Mouse (Mus musculus): Measurements from ENCODE around the gene Rab5b. TPM values are rescaled to one million over a fixed set of nuclear protein-coding genes. Genes with fewer than 3 reads are reported as not detected.
A peak's percentile ranks its signal among the peaks of the same experiment; 100 is the strongest.

Rab5b gene
- polyA plus RNA-seq, 1 experiment from 2014 or later = 86.0 TPM

DNA sequence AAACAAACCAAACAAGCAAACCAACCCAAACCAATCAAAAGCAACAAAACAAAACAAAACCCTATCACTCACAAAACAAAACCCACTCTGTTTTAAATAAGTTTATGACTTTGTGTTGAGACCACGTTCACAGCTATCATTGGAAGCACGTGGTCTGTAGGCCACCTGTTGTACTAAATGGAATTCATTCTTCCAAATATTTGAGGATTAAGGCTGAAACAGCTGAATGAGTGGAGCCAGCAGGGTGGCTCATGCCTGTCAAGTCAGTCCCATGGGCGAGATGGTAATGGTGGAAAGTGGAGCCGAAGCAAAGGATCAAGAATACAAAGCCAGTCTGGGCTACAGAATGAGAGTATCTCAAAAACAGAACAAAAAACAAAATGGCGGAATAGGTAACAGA, 4.6 kb upstream of the Rab5b start:
- no peak for ATAC-seq (ENCODE audit: low FRiP score, low TSS enrichment)
- H3K9ac ChIP-seq (replicated peaks; ENCODE audit: low read length) = no peak overlapping the region
- no peaks in the 10 kb centered on the region for H3K27me3 ChIP-seq (ENCODE audit: insufficient read depth, low read length)
- H3K27ac ChIP-seq (ENCODE audit: low read length) = no peak overlapping the region
- no peak overlapping the region for H3K4me2 ChIP-seq (replicated peaks; ENCODE audit: low read depth, low read length)
- H3K4me3 ChIP-seq (ENCODE audit: low read length) = no peak overlapping the region
- peaks cover 25% of the 10 kb centered on the region for H3K4me1 ChIP-seq (ENCODE audit: insufficient read depth, low read length)
- no peaks in the 10 kb centered on the region for H3K9me3 ChIP-seq (ENCODE audit: low read length)
- WGBS = 97% methylated on average over 5 of the region's 5 CpGs
- peaks cover 47% of the 10 kb centered on the region for H3K36me3 ChIP-seq (ENCODE audit: insufficient read depth, low read length)

DNA sequence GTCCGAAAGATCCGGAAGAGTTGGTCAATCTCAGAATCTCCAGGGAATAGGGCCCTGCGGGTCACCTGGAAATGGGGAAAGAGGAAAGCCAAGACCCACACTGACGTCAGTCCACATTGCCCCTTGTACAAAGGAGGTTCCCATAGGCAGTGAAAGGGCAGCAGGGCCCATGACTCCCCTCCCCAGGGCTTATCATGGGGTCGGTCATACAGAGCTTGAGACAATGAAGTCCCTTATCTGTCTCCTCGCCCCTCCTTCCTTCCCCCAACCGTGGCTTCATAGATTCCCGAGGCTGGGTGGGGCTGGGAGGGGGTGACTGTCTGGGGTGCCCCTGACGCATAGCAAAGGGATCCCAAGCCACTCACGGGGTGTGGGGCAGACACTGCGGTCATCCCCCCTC, 3.5 kb upstream of the Rab5b start:
- no peak overlapping the region for H3K4me2 ChIP-seq (replicated peaks; ENCODE audit: low read depth, low read length)
- no peaks in the 10 kb centered on the region for H3K27me3 ChIP-seq (ENCODE audit: insufficient read depth, low read length)
- no peak overlapping the region for H3K4me3 ChIP-seq (ENCODE audit: low read length)
- WGBS = 78% methylated on average over 11 of the region's 11 CpGs
- ATAC-seq (ENCODE audit: low FRiP score, low TSS enrichment) = no peak
- no peak overlapping the region for H3K9ac ChIP-seq (replicated peaks; ENCODE audit: low read length)
- no peak overlapping the region for H3K27ac ChIP-seq (ENCODE audit: low read length)
- H3K4me1 ChIP-seq (ENCODE audit: insufficient read depth, low read length) = peaks cover 26% of the 10 kb centered on the region
- H3K36me3 ChIP-seq (ENCODE audit: insufficient read depth, low read length) = peaks cover 47% of the 10 kb centered on the region
- H3K9me3 ChIP-seq (ENCODE audit: low read length) = no peaks in the 10 kb centered on the region

DNA sequence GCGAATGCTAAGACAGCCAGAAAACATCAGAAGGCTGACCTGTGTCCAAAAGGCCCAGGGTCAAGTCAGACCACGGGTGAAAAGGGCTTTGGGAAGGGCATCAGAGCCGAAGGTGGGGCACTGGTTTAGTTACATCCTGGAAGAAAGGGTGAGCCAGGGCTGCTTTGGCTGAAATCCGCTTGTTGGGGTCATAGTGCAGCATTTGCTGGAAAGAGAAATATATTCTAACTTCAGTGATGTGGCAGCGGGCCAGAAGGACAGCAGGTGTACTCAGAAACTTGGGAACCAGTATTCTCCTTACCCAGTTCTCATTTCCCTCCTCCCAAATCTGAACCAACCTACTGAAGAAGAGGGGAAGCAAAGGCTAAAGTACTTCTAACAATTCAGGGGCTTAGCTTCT, 2.9 kb upstream of the Rab5b start:
- no peak for ATAC-seq (ENCODE audit: low FRiP score, low TSS enrichment)
- peaks cover 47% of the 10 kb centered on the region for H3K36me3 ChIP-seq (ENCODE audit: insufficient read depth, low read length)
- no peak overlapping the region for H3K9ac ChIP-seq (replicated peaks; ENCODE audit: low read length)
- WGBS = 77% methylated on average over 5 of the region's 5 CpGs
- H3K27ac ChIP-seq (ENCODE audit: low read length) = no peak overlapping the region
- peaks cover 28% of the 10 kb centered on the region for H3K4me1 ChIP-seq (ENCODE audit: insufficient read depth, low read length)
- no peaks in the 10 kb centered on the region for H3K27me3 ChIP-seq (ENCODE audit: insufficient read depth, low read length)
- no peak overlapping the region for H3K4me3 ChIP-seq (ENCODE audit: low read length)
- no peaks in the 10 kb centered on the region for H3K9me3 ChIP-seq (ENCODE audit: low read length)
- no peak overlapping the region for H3K4me2 ChIP-seq (replicated peaks; ENCODE audit: low read depth, low read length)

DNA sequence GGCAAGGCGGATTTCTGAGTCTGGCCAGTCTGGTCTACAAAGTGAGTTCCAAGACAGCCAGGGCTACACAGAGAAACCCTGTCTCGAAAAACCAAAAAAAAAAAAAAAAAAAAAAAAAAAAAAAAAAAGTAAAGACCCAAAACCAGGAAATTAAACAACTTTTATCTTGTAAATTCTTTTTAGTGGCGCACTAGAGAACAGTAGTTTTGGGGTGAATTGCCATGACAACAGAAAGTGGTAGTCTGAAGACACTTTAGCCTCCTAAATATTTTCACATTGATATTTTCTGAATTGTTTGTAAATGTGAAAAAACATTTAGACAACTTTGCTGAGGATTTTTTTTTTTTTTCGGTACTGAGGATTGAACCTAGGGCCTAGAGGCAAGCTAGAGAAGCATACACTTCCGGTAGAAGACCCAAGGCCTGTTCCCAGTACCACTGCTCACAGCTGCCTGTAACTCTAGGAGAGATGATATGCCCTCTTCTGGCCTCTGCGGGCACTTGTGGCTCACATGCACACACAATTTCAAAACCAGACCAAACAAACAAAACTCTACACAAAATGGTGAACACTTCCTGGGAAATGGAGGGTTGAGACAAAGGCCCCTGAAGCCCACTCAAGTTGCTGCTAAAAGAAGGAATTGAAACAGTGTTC, 1.1 kb upstream of the Rab5b start:
- H3K9me3 ChIP-seq (ENCODE audit: low read length) = no peaks in the 10 kb centered on the region
- no peak for ATAC-seq (ENCODE audit: low FRiP score, low TSS enrichment)
- H3K27ac ChIP-seq (ENCODE audit: low read length) = peak overlapping the region; percentile 75
- H3K4me3 ChIP-seq (ENCODE audit: low read length) = no peak overlapping the region
- 86% methylated on average over 6 of the region's 6 CpGs for WGBS
- H3K36me3 ChIP-seq (ENCODE audit: insufficient read depth, low read length) = peaks cover 40% of the 10 kb centered on the region
- H3K4me1 ChIP-seq (ENCODE audit: insufficient read depth, low read length) = peaks cover 14% of the 10 kb centered on the region
- no peaks in the 10 kb centered on the region for H3K27me3 ChIP-seq (ENCODE audit: insufficient read depth, low read length)
- H3K9ac ChIP-seq (replicated peaks; ENCODE audit: low read length) = peak overlapping the region; percentile 53; the same call in 1 of the 2 replicates
- H3K4me2 ChIP-seq (replicated peaks; ENCODE audit: low read depth, low read length) = peak overlapping the region; percentile 70

DNA sequence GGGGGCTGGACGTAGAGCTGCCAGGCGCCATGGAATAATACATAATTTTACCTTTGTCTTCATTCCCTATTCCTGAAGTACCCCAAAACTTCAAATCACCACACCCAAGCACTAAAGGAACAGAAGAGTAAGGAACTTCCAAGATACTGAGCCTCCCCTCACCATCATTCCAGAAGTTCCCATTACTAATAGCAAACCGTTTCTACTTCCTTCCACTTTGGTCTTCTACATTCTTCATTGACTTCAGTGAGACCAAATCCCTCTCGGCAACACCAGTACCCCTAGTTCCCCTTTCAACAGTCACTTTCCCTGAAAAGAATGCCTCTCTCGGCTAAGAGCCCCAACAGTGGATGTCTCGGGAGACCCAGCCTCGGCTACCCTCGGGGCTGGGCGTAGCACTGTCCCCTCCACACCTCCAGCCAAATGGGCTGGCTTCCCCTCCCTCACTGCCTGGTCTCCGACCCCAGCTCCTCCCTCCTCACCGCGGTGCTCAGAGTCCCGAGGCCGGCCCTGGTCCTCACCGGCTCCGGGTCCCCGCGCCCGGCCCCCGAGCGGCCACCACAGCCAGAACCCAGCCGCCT, 563 bp downstream of the Rab5b start:
- Histone ChIP-seq H3K27ac (ENCODE audit: low read length) (peak overlapping the region; percentile 99), H3K9ac (replicated peaks; ENCODE audit: low read length) (peak overlapping the region; percentile 88), H3K36me3 (ENCODE audit: insufficient read depth, low read length) (peaks cover 23% of the 10 kb centered on the region), H3K4me1 (ENCODE audit: insufficient read depth, low read length) (peaks cover 14% of the 10 kb centered on the region), H3K4me3 (ENCODE audit: low read length) (peak overlapping the region; percentile 80), H3K27me3 (ENCODE audit: insufficient read depth, low read length) (no peaks in the 10 kb centered on the region), H3K9me3 (ENCODE audit: low read length) (no peaks in the 10 kb centered on the region), H3K4me2 (replicated peaks; ENCODE audit: low read depth, low read length) (peak overlapping the region; percentile 70)
- no peak for ATAC-seq (ENCODE audit: low FRiP score, low TSS enrichment)
- under 1% methylated on average over 20 of the region's 22 CpGs for WGBS

DNA sequence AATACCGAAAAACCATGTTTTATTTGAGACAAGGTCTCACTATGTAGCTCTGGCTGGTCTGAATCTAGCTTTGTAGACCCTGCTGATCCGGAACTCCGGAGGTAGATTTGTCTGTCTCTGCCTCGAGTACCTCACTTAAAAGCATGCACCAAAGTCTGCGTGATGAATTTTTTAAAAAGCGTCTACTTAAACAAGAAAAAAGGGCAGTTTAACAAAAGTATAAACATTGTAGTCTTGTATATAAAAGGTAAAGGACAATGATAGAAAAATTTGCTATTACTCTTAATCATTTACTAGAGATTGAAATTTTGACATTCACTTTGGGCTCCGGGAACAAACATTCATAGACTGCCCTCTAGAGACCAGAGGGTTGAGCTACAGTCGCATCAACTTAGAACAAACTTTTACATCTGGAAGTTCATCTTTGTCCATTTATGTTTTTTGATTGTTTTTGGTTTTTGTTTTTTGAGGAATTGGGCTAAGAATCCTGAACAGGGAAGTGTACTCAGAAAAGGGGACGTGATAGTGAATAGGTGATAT, 21.5 kb downstream of the Rab5b start:
- 3% methylated on average over 9 of the region's 9 CpGs for WGBS
- Histone ChIP-seq H3K4me1 (ENCODE audit: insufficient read depth, low read length) (peaks cover 10% of the 10 kb centered on the region), H3K27me3 (ENCODE audit: insufficient read depth, low read length) (no peaks in the 10 kb centered on the region), H3K27ac (ENCODE audit: low read length) (peak overlapping the region; percentile 68), H3K9ac (replicated peaks; ENCODE audit: low read length) (peak overlapping the region; percentile 74), H3K9me3 (ENCODE audit: low read length) (no peaks in the 10 kb centered on the region), H3K36me3 (ENCODE audit: insufficient read depth, low read length) (0 out of 2 replicates have a peak, but pooled peaks cover 2% of the 10 kb centered on the region), H3K4me2 (replicated peaks; ENCODE audit: low read depth, low read length) (peak overlapping the region; percentile 90), H3K4me3 (ENCODE audit: low read length) (peak overlapping the region; percentile 76)
- ATAC-seq (ENCODE audit: low FRiP score, low TSS enrichment) = no peak; the same call in 1 of the 2 replicates

DNA sequence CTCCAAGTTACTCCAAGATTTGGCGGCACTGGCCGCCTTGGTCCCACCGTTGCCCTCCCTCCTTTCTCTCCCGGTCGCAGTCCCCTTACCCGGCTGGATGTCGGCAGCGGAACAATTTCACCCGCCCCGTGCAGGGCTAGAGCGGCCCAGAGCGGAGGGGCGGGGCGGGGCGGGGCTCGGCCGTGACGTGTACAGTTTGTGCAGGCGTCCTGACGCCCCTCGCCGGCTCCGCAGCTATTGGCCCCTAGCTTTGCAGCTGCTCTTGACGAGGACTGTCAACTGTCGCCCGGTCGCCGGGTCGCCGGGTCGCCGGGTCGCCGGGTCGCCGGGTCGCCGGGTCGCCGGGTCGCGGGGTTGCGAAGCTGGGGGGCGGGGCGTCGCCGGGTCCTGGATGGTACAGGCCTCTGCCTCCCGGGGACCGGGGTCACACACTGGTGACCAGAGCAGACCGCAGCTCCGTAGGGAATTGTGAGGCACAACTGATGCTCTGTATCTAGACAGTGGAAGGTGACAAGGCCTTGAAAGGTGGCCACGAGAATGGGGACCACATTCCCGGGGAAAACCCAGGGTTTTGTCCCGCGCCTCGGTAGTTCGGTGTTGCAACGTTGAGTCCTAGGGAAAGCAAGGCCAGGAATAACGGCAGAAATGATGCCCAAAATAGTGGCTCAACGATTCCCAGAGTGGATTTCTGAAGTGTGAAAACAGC, 22.1 kb downstream of the Rab5b start, which contains the start of gene Suox:
Suox (minus strand) TSS at position 311 of the 706 bp plus-strand sequence.
- H3K9me3 ChIP-seq (ENCODE audit: low read length) = no peaks in the 10 kb centered on the region
- peak within 1 kb of the TSS; percentile 74 for H3K9ac ChIP-seq (replicated peaks; ENCODE audit: low read length)
- no peaks in the 10 kb centered on the region for H3K27me3 ChIP-seq (ENCODE audit: insufficient read depth, low read length)
- peak; percentile 95 for ATAC-seq (ENCODE audit: low FRiP score, low TSS enrichment)
- H3K4me3 ChIP-seq (ENCODE audit: low read length) = peak within 1 kb of the TSS; percentile 76
- H3K4me1 ChIP-seq (ENCODE audit: insufficient read depth, low read length) = peaks cover 10% of the 10 kb centered on the region
- under 1% methylated on average over 59 of the region's 60 CpGs for WGBS
- H3K27ac ChIP-seq (ENCODE audit: low read length) = peak within 1 kb of the TSS; percentile 68
- H3K36me3 ChIP-seq (ENCODE audit: insufficient read depth, low read length) = 0 out of 2 replicates have a peak, but pooled peaks cover 2% of the 10 kb centered on the region
- peak within 1 kb of the TSS; percentile 90 for H3K4me2 ChIP-seq (replicated peaks; ENCODE audit: low read depth, low read length)

DNA sequence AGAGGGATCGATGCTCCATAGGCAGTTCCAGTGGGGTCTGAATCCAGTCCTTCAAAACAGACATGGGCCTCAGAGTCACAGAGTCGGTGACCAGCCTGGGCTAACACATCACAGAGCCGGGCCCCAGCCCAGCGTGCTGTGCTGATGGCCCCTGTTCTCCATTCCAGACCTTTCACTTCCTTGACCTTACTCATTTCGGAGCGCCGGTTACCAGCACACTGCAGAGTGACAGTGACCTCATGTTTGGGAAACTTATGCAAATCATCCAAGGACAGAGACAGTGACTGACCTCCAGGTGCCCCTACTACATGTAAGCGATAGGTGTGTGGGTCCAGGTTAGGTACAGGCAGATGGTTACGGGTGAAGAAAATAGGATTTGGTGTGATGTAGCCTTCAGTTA, 24.9 kb downstream of the Rab5b start:
- H3K27ac ChIP-seq (ENCODE audit: low read length) = no peak overlapping the region
- H3K9me3 ChIP-seq (ENCODE audit: low read length) = no peaks in the 10 kb centered on the region
- H3K4me2 ChIP-seq (replicated peaks; ENCODE audit: low read depth, low read length) = no peak overlapping the region
- WGBS = 93% methylated on average over 9 of the region's 9 CpGs
- no peaks in the 10 kb centered on the region for H3K27me3 ChIP-seq (ENCODE audit: insufficient read depth, low read length)
- no peak for ATAC-seq (ENCODE audit: low FRiP score, low TSS enrichment)
- no peak overlapping the region for H3K9ac ChIP-seq (replicated peaks; ENCODE audit: low read length)
- no peak overlapping the region for H3K4me3 ChIP-seq (ENCODE audit: low read length)
- peaks cover 15% of the 10 kb centered on the region for H3K4me1 ChIP-seq (ENCODE audit: insufficient read depth, low read length)
- 0 out of 2 replicates have a peak, but pooled peaks cover 2% of the 10 kb centered on the region for H3K36me3 ChIP-seq (ENCODE audit: insufficient read depth, low read length)

DNA sequence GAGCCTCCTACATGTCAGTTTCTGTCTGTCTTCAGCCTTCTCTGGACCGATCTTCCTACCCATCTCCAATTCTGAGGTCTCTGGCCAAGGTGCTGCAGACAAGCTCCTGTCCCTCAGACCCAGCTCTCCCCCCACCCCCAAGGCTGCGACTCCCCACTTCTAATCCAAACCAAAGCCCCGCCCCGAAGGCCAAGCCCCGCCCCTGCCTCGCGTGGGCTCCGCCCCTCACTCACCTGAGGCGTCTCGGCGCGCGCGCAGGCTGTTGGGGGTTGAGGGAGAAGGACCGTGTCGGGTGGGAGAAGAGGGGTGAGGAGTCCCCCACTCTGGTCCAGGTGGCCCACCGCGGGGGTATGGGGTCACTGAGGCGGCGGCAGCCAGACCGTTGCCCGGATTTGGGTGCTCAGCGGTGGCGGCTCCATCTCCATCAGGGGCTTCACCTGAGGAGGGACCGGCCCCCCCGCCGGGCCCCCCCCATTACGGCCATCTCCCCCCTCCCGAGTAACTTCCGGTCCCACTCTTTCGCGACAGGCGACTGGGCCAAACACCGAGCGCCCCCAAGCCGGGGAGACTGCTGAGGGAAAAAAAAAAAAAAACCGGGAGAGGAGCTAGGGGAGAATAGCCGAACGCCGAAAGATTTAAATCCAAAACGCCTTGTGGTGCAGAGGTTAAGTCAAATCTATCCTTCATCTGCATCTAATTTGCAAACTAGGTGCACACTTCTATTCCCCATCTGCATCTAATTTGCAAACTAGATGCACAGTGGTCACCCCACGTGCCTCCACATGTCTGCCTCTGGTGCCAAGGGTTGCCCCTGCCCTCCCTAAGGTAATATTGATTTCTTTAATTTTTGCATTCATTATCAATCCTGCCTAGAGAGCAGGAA, 27.0 kb downstream of the Rab5b start:
- peaks cover 13% of the 10 kb centered on the region for H3K4me1 ChIP-seq (ENCODE audit: insufficient read depth, low read length)
- ATAC-seq (ENCODE audit: low FRiP score, low TSS enrichment) = peak; percentile 49; the same call in 1 of the 2 replicates
- WGBS = under 1% methylated on average over 41 of the region's 42 CpGs

More for the DNA sequence above, 27.0 kb downstream of the Rab5b start:
- Histone ChIP-seq H3K9ac (replicated peaks; ENCODE audit: low read length) (peak overlapping the region; percentile 76), H3K9me3 (ENCODE audit: low read length) (no peaks in the 10 kb centered on the region), H3K27me3 (ENCODE audit: insufficient read depth, low read length) (no peaks in the 10 kb centered on the region), H3K4me3 (ENCODE audit: low read length) (peak overlapping the region; percentile 68), H3K4me2 (replicated peaks; ENCODE audit: low read depth, low read length) (peak overlapping the region; percentile 71), H3K36me3 (ENCODE audit: insufficient read depth, low read length) (0 out of 2 replicates have a peak, but pooled peaks cover 2% of the 10 kb centered on the region), H3K27ac (ENCODE audit: low read length) (peak overlapping the region; percentile 59; the same call in 1 of the 2 replicates)

Data from kidney, embryonic 16.5 days (tissue).